Comparison of ENCODE assay signal across 1 mouse cellular context in genomic region chr2:18064356-18064858, GRCm38 (mm10).
TF ChIP-seq lines count a peak whose summit lies in the region.

No protein-coding gene starts in this region.

TF ChIP-seq in CH12.LX, 34 proteins besides CTCF, POLR2A, EP300 and RAD21 (continued from another document):
- TF ChIP-seq HCFC1 (IDR thresholded peaks at IDR 0.05; ENCODE audit: low read depth, low read length) (peak; percentile 48), USF2 (conservative IDR thresholded peaks at IDR 0.05; ENCODE audit: low read depth, low read length) (no peak), E2F4 (IDR thresholded peaks at IDR 0.05; ENCODE audit: insufficient replicate concordance, low read depth, low read length) (no peak), RCOR1 (conservative IDR thresholded peaks at IDR 0.05; ENCODE audit: low read depth, low read length) (no peak), ETS1 (conservative IDR thresholded peaks at IDR 0.05; ENCODE audit: low read depth, low read length) (0 out of 2 replicates have a peak, but pooled peaks have one; percentile 16), PAX5 (IDR thresholded peaks at IDR 0.05; ENCODE audit: low read length) (no peak), ZNF384 (IDR thresholded peaks at IDR 0.05; ENCODE audit: low read depth, low read length) (no peak), USF1 (IDR thresholded peaks at IDR 0.05; ENCODE audit: low read depth, low read length) (no peak), BHLHE40 (IDR thresholded peaks at IDR 0.05; ENCODE audit: low read depth, low read length) (peak; percentile 64), KAT2A (IDR thresholded peaks at IDR 0.05; ENCODE audit: insufficient replicate concordance, low read length) (0 out of 2 replicates have a peak, but pooled peaks have one; percentile 20), ELF1 (IDR thresholded peaks at IDR 0.05; ENCODE audit: low read depth, low read length) (peak; percentile 87), TBP (conservative IDR thresholded peaks at IDR 0.05; ENCODE audit: low read depth, low read length) (no peak), POLR2AphosphoS2 (IDR thresholded peaks at IDR 0.05; ENCODE audit: low read depth, low read length) (peak; percentile 57; the same call in 1 of the 2 replicates), ZC3H11A (IDR thresholded peaks at IDR 0.05; ENCODE audit: low read depth, low read length) (no peak), MYC (IDR thresholded peaks at IDR 0.05; ENCODE audit: low read depth, low read length) (no peak), UBTF (IDR thresholded peaks at IDR 0.05; ENCODE audit: low read depth, low read length) (peak; percentile 94), JUN (IDR thresholded peaks at IDR 0.05; ENCODE audit: insufficient read depth, low read depth, low read length) (no peak), MAZ (IDR thresholded peaks at IDR 0.05; ENCODE audit: low read depth, low read length) (peak; percentile 88), SIN3A (IDR thresholded peaks at IDR 0.05; ENCODE audit: low read length) (no peak; the same call in 1 of the 2 replicates), IRF4 (IDR thresholded peaks at IDR 0.05; ENCODE audit: low read depth, low read length) (no peak), SMC3 (IDR thresholded peaks at IDR 0.05; ENCODE audit: low read depth, low read length) (no peak), ZKSCAN1 (IDR thresholded peaks at IDR 0.05; ENCODE audit: borderline replicate concordance, low read depth, low read length) (no peak), GABPA (IDR thresholded peaks at IDR 0.05; ENCODE audit: insufficient replicate concordance, low read depth, low read length) (no peak), CHD1 (IDR thresholded peaks at IDR 0.05; ENCODE audit: low read depth, low read length) (peak; percentile 25; the same call in 1 of the 2 replicates), CHD2 (IDR thresholded peaks at IDR 0.05; ENCODE audit: low read length) (peak; percentile 81; the same call in 1 of the 2 replicates), MAFK (IDR thresholded peaks at IDR 0.05; ENCODE audit: insufficient replicate concordance, low read length) (no peak)
TF ChIP-seq in CH12.LX: peak in this region for 16.
